Mouse (Mus musculus): ENCODE measurements around the gene Krt27. TPM values are rescaled to one million over a fixed set of nuclear protein-coding genes. Genes with fewer than 3 reads are reported as not detected.

Krt27 gene
- total and polyA plus RNA-seq, 3 experiments = not detected

DNA sequence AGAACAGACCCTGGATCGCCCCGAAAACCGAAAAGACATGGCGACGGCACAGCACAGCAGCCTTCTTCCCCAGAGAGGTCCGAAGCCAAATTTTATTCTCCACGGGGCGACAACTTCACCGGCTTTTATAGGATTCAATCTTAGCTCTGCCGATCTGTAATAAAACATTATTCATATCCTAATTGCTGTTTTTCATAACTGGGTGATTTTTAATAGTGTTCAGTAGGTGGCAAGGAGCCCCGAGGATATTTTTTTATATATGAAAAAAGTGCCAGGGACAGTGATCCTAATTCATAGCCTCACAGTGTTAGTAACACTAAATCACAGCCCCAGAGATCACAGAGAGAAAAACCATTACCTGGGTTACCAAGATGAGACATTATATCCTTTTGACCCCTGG is 13.0 kb downstream of the Krt27 start, which contains the start of gene Krt26:
Gene Krt26 (minus strand): TSS at position 101 of the 400 bp plus-strand sequence.
- in situ Hi-C loops (cut with MboI; ENCODE audit: low pct_ligation_motif_present, low pct_unique_long_range_greater_than_20kb, low sequenced_read_pairs) = no loop called here
- DNase-seq (ENCODE audit: extremely low read depth) = no peak
- Histone ChIP-seq H3K9ac (ENCODE audit: insufficient read depth, low read depth) (no peak within 1 kb of the TSS), H3K4me2 (ENCODE audit: insufficient read depth, low read depth, poor library complexity, severe bottlenecking) (no peak within 1 kb of the TSS), H3K4me3 (replicated peaks in 1 of 3; ENCODE audit: low read depth in 2 of 3, low read length in 2 of 3, poor library complexity in 1 of 3) (no peak within 1 kb of the TSS), H3K27ac (ENCODE audit: insufficient read depth, low read depth) (no peak within 1 kb of the TSS), H3K27me3 (replicated peaks) (peaks cover 70% of the 10 kb centered on the region), H3K36me3 (replicated peaks in 1 of 2; ENCODE audit: control insufficient read depth in 1 of 2, insufficient read depth in 1 of 2, low read length in 1 of 2) (no peaks in the 10 kb centered on the region), H3K9me3 (replicated peaks; ENCODE audit: low read length) (no peaks in the 10 kb centered on the region), H3K4me1 (ENCODE audit: control insufficient read depth in 1 of 2, insufficient read depth in 2 of 2) (no peaks in the 10 kb centered on the region), H3K79me2 (replicated peaks; ENCODE audit: control insufficient read depth, extremely low read depth, insufficient read depth, poor library complexity, severe bottlenecking) (no peaks in the 10 kb centered on the region)
- dilution Hi-C loops (cut with MboI; ENCODE audit: extremely low pct_ligation_motif_present, extremely low pct_unique_long_range_greater_than_20kb, low sequenced_read_pairs) = no loop called here
- TF ChIP-seq CHD2 (IDR thresholded peaks at IDR 0.05; ENCODE audit: low read length) = no peak

DNA sequence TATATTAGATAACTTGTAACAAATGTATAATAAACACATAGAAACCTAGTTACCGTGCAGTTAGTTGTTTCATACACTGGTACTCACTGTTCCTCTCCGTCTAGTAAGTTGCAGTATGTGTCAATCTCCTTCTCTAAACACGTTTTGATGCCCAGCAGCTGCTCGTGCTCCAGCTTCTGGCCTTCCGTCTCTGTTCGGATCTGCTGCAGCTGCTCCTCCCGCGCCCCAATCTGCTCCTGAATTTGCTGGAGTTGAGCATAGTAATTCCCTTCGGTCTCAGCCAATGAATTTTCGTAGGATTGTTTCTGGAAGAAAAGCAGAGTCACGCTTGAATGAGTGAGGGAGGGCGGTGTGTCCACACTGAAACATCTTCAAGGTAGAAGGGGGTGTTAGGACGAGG is 17.5 kb downstream of the Krt27 start:
- dilution Hi-C loops (cut with MboI; ENCODE audit: extremely low pct_ligation_motif_present, extremely low pct_unique_long_range_greater_than_20kb, low sequenced_read_pairs) = no loop called here
- Histone ChIP-seq H3K27ac (ENCODE audit: insufficient read depth, low read depth) (no peak overlapping the region), H3K9me3 (replicated peaks; ENCODE audit: low read length) (no peaks in the 10 kb centered on the region), H3K27me3 (replicated peaks) (peaks cover 62% of the 10 kb centered on the region), H3K4me2 (ENCODE audit: insufficient read depth, low read depth, poor library complexity, severe bottlenecking) (no peak overlapping the region), H3K9ac (ENCODE audit: insufficient read depth, low read depth) (no peak overlapping the region), H3K36me3 (replicated peaks in 1 of 2; ENCODE audit: control insufficient read depth in 1 of 2, insufficient read depth in 1 of 2, low read length in 1 of 2) (no peaks in the 10 kb centered on the region), H3K79me2 (replicated peaks; ENCODE audit: control insufficient read depth, extremely low read depth, insufficient read depth, poor library complexity, severe bottlenecking) (no peaks in the 10 kb centered on the region), H3K4me3 (replicated peaks in 1 of 3; ENCODE audit: low read depth in 2 of 3, low read length in 2 of 3, poor library complexity in 1 of 3) (no peak overlapping the region), H3K4me1 (ENCODE audit: control insufficient read depth in 1 of 2, insufficient read depth in 2 of 2) (no peaks in the 10 kb centered on the region)
- no peak for TF ChIP-seq PAX5 (IDR thresholded peaks at IDR 0.05; ENCODE audit: low read length)
- TF ChIP-seq GABPA (IDR thresholded peaks at IDR 0.05; ENCODE audit: insufficient replicate concordance, low read depth, low read length) = no peak
- TF ChIP-seq UBTF (IDR thresholded peaks at IDR 0.05; ENCODE audit: low read depth, low read length) = no peak
- TF ChIP-seq MEF2A (IDR thresholded peaks at IDR 0.05; ENCODE audit: borderline replicate concordance, low read depth, low read length) = no peak
- no peak for TF ChIP-seq JUN (IDR thresholded peaks at IDR 0.05; ENCODE audit: insufficient read depth, low read depth, low read length)
- TF ChIP-seq CTCF (conservative IDR thresholded peaks at IDR 0.05 in 1 of 2, IDR thresholded peaks at IDR 0.05 in 1 of 2; ENCODE audit: low read depth in 2 of 2, low read length in 2 of 2) = no peak
- in situ Hi-C loops (cut with MboI; ENCODE audit: low pct_ligation_motif_present, low pct_unique_long_range_greater_than_20kb, low sequenced_read_pairs) = no loop called here
- DNase-seq (ENCODE audit: extremely low read depth) = no peak

GRCm38 (mm10) chr11:99329655-99330054 is 21.2 kb downstream of the Krt27 start:
- in situ Hi-C loops (cut with MboI; ENCODE audit: low pct_ligation_motif_present, low pct_unique_long_range_greater_than_20kb, low sequenced_read_pairs) = no loop called here
- H3K27ac ChIP-seq (ENCODE audit: insufficient read depth, low read depth) = no peak overlapping the region

More at GRCm38 (mm10) chr11:99329655-99330054, 21.2 kb downstream of the Krt27 start:
- Histone ChIP-seq H3K27me3 (replicated peaks) (peaks cover 55% of the 10 kb centered on the region), H3K4me3 (replicated peaks in 1 of 3; ENCODE audit: low read depth in 2 of 3, low read length in 2 of 3, poor library complexity in 1 of 3) (no peak overlapping the region), H3K4me2 (ENCODE audit: insufficient read depth, low read depth, poor library complexity, severe bottlenecking) (no peak overlapping the region), H3K36me3 (replicated peaks in 1 of 2; ENCODE audit: control insufficient read depth in 1 of 2, insufficient read depth in 1 of 2, low read length in 1 of 2) (no peaks in the 10 kb centered on the region), H3K79me2 (replicated peaks; ENCODE audit: control insufficient read depth, extremely low read depth, insufficient read depth, poor library complexity, severe bottlenecking) (no peaks in the 10 kb centered on the region), H3K9ac (ENCODE audit: insufficient read depth, low read depth) (no peak overlapping the region), H3K9me3 (replicated peaks; ENCODE audit: low read length) (no peaks in the 10 kb centered on the region), H3K4me1 (ENCODE audit: control insufficient read depth in 1 of 2, insufficient read depth in 2 of 2) (no peaks in the 10 kb centered on the region)
- DNase-seq (ENCODE audit: extremely low read depth) = no peak
- TF ChIP-seq JUND (conservative IDR thresholded peaks at IDR 0.05; ENCODE audit: low read depth, low read length) (no peak), MAZ (IDR thresholded peaks at IDR 0.05; ENCODE audit: low read depth, low read length) (no peak), PAX5 (IDR thresholded peaks at IDR 0.05; ENCODE audit: low read length) (no peak), POLR2A (IDR thresholded peaks at IDR 0.05; ENCODE audit: low read depth, low read length) (no peak), ETS1 (conservative IDR thresholded peaks at IDR 0.05; ENCODE audit: low read depth, low read length) (no peak), CTCF (conservative IDR thresholded peaks at IDR 0.05 in 1 of 2, IDR thresholded peaks at IDR 0.05 in 1 of 2; ENCODE audit: low read depth in 2 of 2, low read length in 2 of 2) (no peak)
- dilution Hi-C loops (cut with MboI; ENCODE audit: extremely low pct_ligation_motif_present, extremely low pct_unique_long_range_greater_than_20kb, low sequenced_read_pairs) = no loop called here
